Mouse (Mus musculus): ENCODE measurements around the gene Mtif3. TPM values are rescaled to one million over a fixed set of nuclear protein-coding genes. Genes with fewer than 3 reads are reported as not detected.
"Not testable (repeated sequence)": the region's sequence is repeated elsewhere in the genome, so short reads cannot be mapped to it uniquely, and the experiment has no call there.

Mtif3 gene
- polyA plus RNA-seq, 1 experiment from 2014 or later, result 39.6 TPM

GRCm38 (mm10) chr5:146917357-146917756 lies 46.2 kb downstream of the Mtif3 start:
- DNase-seq (ENCODE audit: low read depth, low spot score); POLR2A ChIA-PET; H3K27me3 ChIP-seq; ATAC-seq: not testable (repeated sequence)
- TF ChIP-seq CTCF (IDR thresholded peaks at IDR 0.05), result peak; percentile 29
- in situ Hi-C loops (cut with MboI; ENCODE audit: low pct_unique_long_range_greater_than_20kb), result loop anchor here (25.0 kb wide), 1 partner anchor 1320 kb away; no protein-coding TSS in a partner anchor
- CTCF ChIA-PET, result interaction anchor here (12.2 kb wide), 1 partner anchor 400 kb away, joined by 103 read pairs; no protein-coding TSS in a partner anchor

GRCm38 (mm10) chr5:146916806-146917205 lies 46.8 kb downstream of the Mtif3 start:
- ATAC-seq (no peak), DNase-seq (ENCODE audit: low read depth, low spot score) (no peak)
- POLR2A ChIA-PET, result no interaction called here
- H3K27me3 ChIP-seq, result no peaks in the 10 kb centered on the region
- in situ Hi-C loops (cut with MboI; ENCODE audit: low pct_unique_long_range_greater_than_20kb), result loop anchor here (25.0 kb wide), 1 partner anchor 1320 kb away; no protein-coding TSS in a partner anchor
- no peak for TF ChIP-seq CTCF (IDR thresholded peaks at IDR 0.05)
- CTCF ChIA-PET, result interaction anchor here (12.2 kb wide), 1 partner anchor 400 kb away, joined by 103 read pairs; no protein-coding TSS in a partner anchor

GRCm38 (mm10) chr5:146916273-146916672 lies 47.3 kb downstream of the Mtif3 start:
- peak; percentile 41 for TF ChIP-seq CTCF (IDR thresholded peaks at IDR 0.05)
- no peaks in the 10 kb centered on the region for H3K27me3 ChIP-seq
- DNase-seq (ENCODE audit: low read depth, low spot score) (no peak), ATAC-seq (no peak)
- ChIA-PET POLR2A (no interaction called here), CTCF (interaction anchor here (0.9 to 12.2 kb wide), 4 partner anchors 9 to 401 kb away, joined by 3 to 103 read pairs (median 4); no protein-coding TSS in a partner anchor)
- in situ Hi-C loops (cut with MboI; ENCODE audit: low pct_unique_long_range_greater_than_20kb), result loop anchor here (25.0 kb wide), 1 partner anchor 1321 kb away; no protein-coding TSS in a partner anchor

GRCm38 (mm10) chr5:146914088-146914766 lies 49.4 kb downstream of the Mtif3 start:
- in situ Hi-C loops (cut with MboI; ENCODE audit: low pct_unique_long_range_greater_than_20kb), result loop anchor here (25.0 kb wide), 1 partner anchor 1323 kb away; no protein-coding TSS in a partner anchor
- POLR2A ChIA-PET, result interaction anchor here (1.1 kb wide), 1 partner anchor 313 kb away, joined by 3 read pairs; no protein-coding TSS in a partner anchor
- ATAC-seq (peak; percentile 38), DNase-seq (ENCODE audit: low read depth, low spot score) (peak; percentile 15)
- no peaks in the 10 kb centered on the region for H3K27me3 ChIP-seq
- CTCF ChIA-PET, result interaction anchor here (1.8 to 12.2 kb wide), 3 partner anchors 9 to 403 kb away, joined by 4 to 103 read pairs (median 7); no protein-coding TSS in a partner anchor
- TF ChIP-seq CTCF (IDR thresholded peaks at IDR 0.05), result peak; percentile 93

GRCm38 (mm10) chr5:146913355-146913754 lies 50.2 kb downstream of the Mtif3 start:
- no peak for TF ChIP-seq CTCF (IDR thresholded peaks at IDR 0.05)
- ChIA-PET POLR2A (no interaction called here), CTCF (interaction anchor here (1.2 to 12.2 kb wide), 4 partner anchors 9 to 404 kb away, joined by 3 to 103 read pairs (median 6); no protein-coding TSS in a partner anchor)
- ATAC-seq (no peak), DNase-seq (ENCODE audit: low read depth, low spot score) (no peak)
- H3K27me3 ChIP-seq, result no peaks in the 10 kb centered on the region
- in situ Hi-C loops (cut with MboI; ENCODE audit: low pct_unique_long_range_greater_than_20kb), result loop anchor here (25.0 kb wide), 1 partner anchor 1324 kb away; no protein-coding TSS in a partner anchor

GRCm38 (mm10) chr5:146912206-146912605 lies 51.4 kb downstream of the Mtif3 start:
- in situ Hi-C loops (cut with MboI; ENCODE audit: low pct_unique_long_range_greater_than_20kb), result loop anchor here (25.0 kb wide), 1 partner anchor 1325 kb away; no protein-coding TSS in a partner anchor
- DNase-seq (ENCODE audit: low read depth, low spot score), result no peak
- no peak for TF ChIP-seq CTCF (IDR thresholded peaks at IDR 0.05)
- CTCF ChIA-PET, result interaction anchor here (1.2 to 12.2 kb wide), 2 partner anchors 389 to 405 kb away, joined by 3 to 103 read pairs; no protein-coding TSS in a partner anchor
- ATAC-seq, result no peak
- POLR2A ChIA-PET, result no interaction called here
- H3K27me3 ChIP-seq, result no peaks in the 10 kb centered on the region

GRCm38 (mm10) chr5:146908629-146909028 lies 55.0 kb downstream of the Mtif3 start:
- in situ Hi-C loops (cut with MboI; ENCODE audit: low pct_unique_long_range_greater_than_20kb), result loop anchor here (5.0 to 25.0 kb wide), 3 partner anchors 236 to 1329 kb away; no protein-coding TSS in a partner anchor
- DNase-seq (ENCODE audit: low read depth, low spot score) (no peak), ATAC-seq (no peak)
- peak; percentile 39 for TF ChIP-seq CTCF (IDR thresholded peaks at IDR 0.05)
- ChIA-PET POLR2A (interaction anchor here (0.7 kb wide), 1 partner anchor 10 kb away, joined by 3 read pairs; no protein-coding TSS in a partner anchor), CTCF (interaction anchor here (1.0 to 12.2 kb wide), 8 partner anchors 202 to 408 kb away, joined by 3 to 165 read pairs (median 17); no protein-coding TSS in a partner anchor)
- no peaks in the 10 kb centered on the region for H3K27me3 ChIP-seq

GRCm38 (mm10) chr5:146907533-146907932 lies 56.1 kb downstream of the Mtif3 start:
- TF ChIP-seq CTCF (IDR thresholded peaks at IDR 0.05), result no peak
- in situ Hi-C loops (cut with MboI; ENCODE audit: low pct_unique_long_range_greater_than_20kb), result loop anchor here (5.0 to 25.0 kb wide), 3 partner anchors 235 to 1330 kb away; no protein-coding TSS in a partner anchor
- H3K27me3 ChIP-seq, result no peaks in the 10 kb centered on the region
- no peak for ATAC-seq
- DNase-seq (ENCODE audit: low read depth, low spot score), result no peak
- ChIA-PET POLR2A (interaction anchor here (0.6 to 1.2 kb wide), 4 partner anchors 26 to 409 kb away, joined by 3 to 7 read pairs (median 3); no protein-coding TSS in a partner anchor), CTCF (interaction anchor here (1.0 to 12.2 kb wide), 8 partner anchors 8 to 409 kb away, joined by 3 to 165 read pairs (median 17); no protein-coding TSS in a partner anchor)

- no peaks in the 10 kb centered on the region for H3K27me3 ChIP-seq
- in situ Hi-C loops (cut with MboI; ENCODE audit: low pct_unique_long_range_greater_than_20kb), result loop anchor here (5.0 to 25.0 kb wide), 3 partner anchors 233 to 1332 kb away; no protein-coding TSS in a partner anchor
- TF ChIP-seq CTCF (IDR thresholded peaks at IDR 0.05), result peak; percentile 85
- ChIA-PET CTCF (interaction anchor here (0.6 to 12.2 kb wide), 22 partner anchors 8 to 411 kb away, joined by 3 to 165 read pairs (median 4); partner anchors contain the start of gene Rasl11a), POLR2A (interaction anchor here (0.7 to 3.4 kb wide), 7 partner anchors 61 to 413 kb away, joined by 3 to 26 read pairs (median 5); partner anchors contain the start of gene Rasl11a)
- ATAC-seq, result peak; percentile 58
- DNase-seq (ENCODE audit: low read depth, low spot score), result no peak
Observed at GRCm38 (mm10) chr5:146905486-146906172, 58.0 kb downstream of the Mtif3 start.

All from Patski (cell line).